ENCODE assay signal across 8 mouse cellular contexts in genomic region chr7:120635362-120635781, GRCm38 (mm10). TPM values are rescaled to one million over a fixed set of nuclear protein-coding genes. Genes with fewer than 3 reads are reported as not detected.
DNase-seq lines count a peak whose midpoint lies in the region; ATAC-seq and TF ChIP-seq lines count a peak whose summit lies in the region.

No protein-coding gene starts in this region.

- peaks cover 6% of the 10 kb centered on the region for H3K36me3 ChIP-seq in ES-E14 (ENCODE audit: control insufficient read depth, insufficient read depth, low read length, poor library complexity, severe bottlenecking)
- H3K36me3 ChIP-seq in forebrain, postnatal 0 days (ENCODE audit: insufficient read depth): peaks cover 11% of the 10 kb centered on the region

- H3K9ac ChIP-seq in ES-E14 (ENCODE audit: insufficient read depth, low read depth, low read length, poor library complexity, severe bottlenecking): peak overlapping the region; percentile 90
- H3K9ac ChIP-seq in forebrain, postnatal 0 days: peak overlapping the region; percentile 96

- ATAC-seq in forebrain, postnatal 0 days: peak; percentile 60
- peak; percentile 59 for ATAC-seq in megakaryocyte, adult 5-6 weeks (ENCODE audit: poor library complexity, severe bottlenecking)

- under 1% methylated on average over 32 of the region's 32 CpGs for WGBS in forebrain, postnatal 0 days

- no peaks in the 10 kb centered on the region for H3K9me3 ChIP-seq in ES-E14 (ENCODE audit: control insufficient read depth, insufficient read depth, low read depth, low read length)
- no peaks in the 10 kb centered on the region for H3K9me3 ChIP-seq in forebrain, postnatal 0 days (ENCODE audit: low read length)

- DNase-seq in gastrocnemius, adult 2 months: no peak
- DNase-seq in gastrocnemius, postnatal 10 days: no peak
- DNase-seq in ES-E14 (ENCODE audit: low read depth, low spot score): no peak
- DNase-seq in forebrain, postnatal 0 days: no peak
- DNase-seq in adipocyte (ENCODE audit: low spot score): no peak
- DNase-seq in frontal cortex, postnatal 14 days (ENCODE audit: low spot score in 2 of 2): no peak
- no peak for DNase-seq in gastrocnemius, adult 18-20 months (ENCODE audit: low spot score)

- intact Hi-C loops in gastrocnemius, adult 2 months (cut with DNase I): loop anchor here (5.0 kb wide), 1 partner anchor 282 kb away; the partner anchor contains the start of gene Polr3e

- in situ Hi-C loops in ES-E14 (cut with MboI; ENCODE audit: low sequenced_read_pairs in 2 of 2, unreplicated experiment in 2 of 2): no loop called here

- peaks cover 0 to 4% of the 10 kb centered on the region in 2 experiments; a peak in 1 of 4 replicates for H3K4me1 ChIP-seq in ES-E14 (ENCODE audit: control insufficient read depth in 2 of 2, insufficient read depth in 2 of 2, low read length in 2 of 2, poor library complexity in 1 of 2)
- peaks cover 14% of the 10 kb centered on the region for H3K4me1 ChIP-seq in forebrain, postnatal 0 days (ENCODE audit: insufficient read depth)

- no peak for TF ChIP-seq CTCF in gastrocnemius, adult 2 months (IDR thresholded peaks at IDR 0.05)
- no peak for TF ChIP-seq CTCF in forebrain, postnatal 0 days (IDR thresholded peaks at IDR 0.05; ENCODE audit: low read depth)

- peak overlapping the region; percentile 99 for H3K27ac ChIP-seq in gastrocnemius, adult 2 months
- H3K27ac ChIP-seq in ES-E14 (ENCODE audit: insufficient read depth, low read depth, low read length, poor library complexity, severe bottlenecking): 0 out of 2 replicates have a peak overlapping the region, but pooled peaks have one; percentile 3
- H3K27ac ChIP-seq in forebrain, postnatal 0 days (ENCODE audit: low read depth, low read length): peak overlapping the region; percentile 92

- no peaks in the 10 kb centered on the region for H3K27me3 ChIP-seq in forebrain, postnatal 0 days (ENCODE audit: insufficient read depth, low read length)

- peak overlapping the region; percentile 90 for H3K4me3 ChIP-seq in gastrocnemius, adult 2 months
- peak overlapping the region; percentile 90 to 99 for H3K4me3 ChIP-seq in ES-E14 (ENCODE audit: insufficient read depth in 1 of 2, low read depth in 1 of 2, low read length in 2 of 2, poor library complexity in 1 of 2, severe bottlenecking in 1 of 2)
- H3K4me3 ChIP-seq in forebrain, postnatal 0 days (ENCODE audit: low read depth, low read length): peak overlapping the region; percentile 98

- peak overlapping the region; percentile 74 for H3K4me2 ChIP-seq in forebrain, postnatal 0 days (ENCODE audit: low read depth)

TF ChIP-seq in ES-E14, 5 proteins besides CTCF, POLR2A, EP300 and RAD21:
- no peak for TF ChIP-seq MAFK (IDR thresholded peaks at IDR 0.05; ENCODE audit: insufficient read depth, low read depth, low read length)
- no peak for TF ChIP-seq ZC3H11A (IDR thresholded peaks at IDR 0.05; ENCODE audit: borderline replicate concordance, low read depth, low read length)
- TF ChIP-seq HCFC1 (IDR thresholded peaks at IDR 0.05; ENCODE audit: borderline replicate concordance, insufficient read depth, low read length): no peak; the same call in 1 of the 2 replicates
- TF ChIP-seq ZNF384 (IDR thresholded peaks at IDR 0.05; ENCODE audit: low read depth, low read length): no peak
- no peak for TF ChIP-seq CHD2 (IDR thresholded peaks at IDR 0.05; ENCODE audit: low read depth, low read length)

RNA-seq across cellular contexts. Expression of gene Uqcrc2, which starts 0.4 kb away (rescaled TPM):
- 100 to 1,000 TPM; 459 to 637 TPM for total RNA-seq in gastrocnemius, adult 2 months (2021)
- total RNA-seq in gastrocnemius, postnatal 10 days (2021): 100 to 1,000 TPM; 400 to 498 TPM
- 102 and 114 TPM in 2 replicates for total RNA-seq in ES-E14 (2012; rRNA removed)
- total RNA-seq in forebrain, postnatal 0 days (2014; rRNA removed): 192 and 198 TPM in 2 replicates
- 239 and 241 TPM in 2 replicates for polyA plus RNA-seq in forebrain, postnatal 0 days (2015; fragmentation: Nextera tagmentation; extraction: Ambion mirVana)
- total RNA-seq in megakaryocyte, adult 5-6 weeks (2015): 143 and 172 TPM in 2 replicates
- total RNA-seq in megakaryocyte, adult 5-6 weeks (2017): 115 and 116 TPM in 2 replicates
- 100 to 1,000 TPM; 477 to 519 TPM for total RNA-seq in gastrocnemius, adult 18-20 months (2021)

RNA-seq across cellular contexts. Expression of gene Pdzd9, which starts 34.8 kb away (rescaled TPM):
- total RNA-seq in gastrocnemius, adult 2 months (2021): not detected
- not detected for total RNA-seq in gastrocnemius, postnatal 10 days (2021)
- 0.26 and 0.58 TPM in 2 replicates for total RNA-seq in ES-E14 (2012; rRNA removed)
- total RNA-seq in forebrain, postnatal 0 days (2014; rRNA removed): 0.24 TPM in 1 of 2 replicates, not detected in the other
- 0.22 and 0.25 TPM in 2 replicates for polyA plus RNA-seq in forebrain, postnatal 0 days (2015; fragmentation: Nextera tagmentation; extraction: Ambion mirVana)
- not detected in 2 replicates for total RNA-seq in megakaryocyte, adult 5-6 weeks (2015)
- not detected in 2 replicates for total RNA-seq in megakaryocyte, adult 5-6 weeks (2017)
- not detected for total RNA-seq in gastrocnemius, adult 18-20 months (2021)

RNA-seq across cellular contexts. Expression of gene Mosmo, which starts 42.0 kb away (rescaled TPM):
- total RNA-seq in gastrocnemius, adult 2 months (2021): 10 to 100 TPM; 19.5 to 23.0 TPM
- 10 to 100 TPM; 19.6 to 20.9 TPM for total RNA-seq in gastrocnemius, postnatal 10 days (2021)
- total RNA-seq in ES-E14 (2012; rRNA removed): 21.6 and 22.1 TPM in 2 replicates
- total RNA-seq in forebrain, postnatal 0 days (2014; rRNA removed): 29.5 and 35.0 TPM in 2 replicates
- polyA plus RNA-seq in forebrain, postnatal 0 days (2015; fragmentation: Nextera tagmentation; extraction: Ambion mirVana): 9.4 and 11.8 TPM in 2 replicates
- 19.6 and 21.1 TPM in 2 replicates for total RNA-seq in megakaryocyte, adult 5-6 weeks (2015)
- 8.0 and 11.6 TPM in 2 replicates for total RNA-seq in megakaryocyte, adult 5-6 weeks (2017)
- 10 to 100 TPM; 19.9 to 22.6 TPM for total RNA-seq in gastrocnemius, adult 18-20 months (2021)

Comparison
In these comparisons a context has a peak if more than half of its experiments do, and no peak if none do; other contexts are left out.
1. H3K27ac ChIP-seq: peak in every context shown above with its lines; median percentile 99 in gastrocnemius, adult 2 months; 92 in forebrain, postnatal 0 days; 3 in ES-E14.